Mouse (Mus musculus): Measurements from ENCODE around the gene Mau2. TPM values are rescaled to one million over a fixed set of nuclear protein-coding genes. Genes with fewer than 3 reads are reported as not detected.

The Mau2 gene
- total RNA-seq, 1 experiment from 2014 or later = 73.9 TPM

- DNase-seq = peak; percentile 57
These were observed 68.9 kb downstream of the Mau2 start for GRCm38 (mm10) chr8:69973442-69974161.

DNA sequence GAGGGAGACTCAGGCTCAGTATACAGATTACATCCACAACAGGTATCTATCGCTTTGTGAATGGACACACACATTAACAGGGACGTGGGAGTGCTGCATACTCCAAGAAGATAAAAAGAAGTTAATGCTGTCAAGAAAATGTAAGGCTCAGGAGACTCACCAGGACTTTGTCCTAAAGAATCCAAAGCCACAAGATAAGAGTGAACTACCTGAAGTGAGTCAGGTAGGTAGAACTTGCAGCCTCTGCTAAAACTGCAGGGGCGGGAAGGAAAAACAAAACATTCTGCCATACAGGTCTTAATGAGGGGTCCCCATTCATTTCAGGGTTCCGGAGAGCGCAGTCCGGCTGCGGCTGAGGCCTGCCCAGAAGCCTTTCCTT lies 69.5 kb downstream of the Mau2 start:
- DNase-seq = no peak

- no peak for DNase-seq
These were observed 71.7 kb downstream of the Mau2 start for GRCm38 (mm10) chr8:69970880-69971279.

- no peak for DNase-seq
These were observed 75.1 kb downstream of the Mau2 start for GRCm38 (mm10) chr8:69967291-69967933.

Other genes starting within 250 kb of the Mau2 start
- 13.4 and 18.2 TPM in 2 replicates for gene Gmip, start 234.1 kb downstream of the Mau2 start, total RNA-seq (2021)
- gene Lpar2, start 220.3 kb downstream of the Mau2 start, total RNA-seq (2021) = 1.7 and 2.1 TPM in 2 replicates
- 1.7 and 2.5 TPM in 2 replicates for gene Pbx4, start 210.2 kb downstream of the Mau2 start, total RNA-seq (2021)
- not detected in 2 replicates for gene Cilp2, start 155.0 kb downstream of the Mau2 start, total RNA-seq (2021)
- gene Tssk6, start 140.6 kb downstream of the Mau2 start, total RNA-seq (2021) = 0.24 TPM in 1 of 2 replicates, not detected in the other
- 158 TPM in 2 replicates for gene Ndufa13, start 140.2 kb downstream of the Mau2 start, total RNA-seq (2021)
- gene Yjefn3, start 140.0 kb downstream of the Mau2 start, total RNA-seq (2021) = 1.7 and 4.5 TPM in 2 replicates
- gene Gatad2a, start 46.4 kb downstream of the Mau2 start, total RNA-seq (2021) = 95.6 and 104 TPM in 2 replicates
- gene Sugp1, start 79 bp upstream of the Mau2 start, total RNA-seq (2021) = 30.8 and 37.0 TPM in 2 replicates
- gene Tm6sf2, start 30.2 kb upstream of the Mau2 start, total RNA-seq (2021) = 0.43 and 1.9 TPM in 2 replicates
- 0.12 and 0.43 TPM in 2 replicates for gene Hapln4, start 40.7 kb upstream of the Mau2 start, total RNA-seq (2021)
- gene Ncan, start 78.1 kb upstream of the Mau2 start, total RNA-seq (2021) = 0.29 and 0.30 TPM in 2 replicates
- gene Nr2c2ap, start 88.6 kb upstream of the Mau2 start, total RNA-seq (2021) = 21.1 and 21.3 TPM in 2 replicates
- 14.6 and 17.6 TPM in 2 replicates for gene Rfxank, start 96.4 kb upstream of the Mau2 start, total RNA-seq (2021)
- 70.3 and 71.8 TPM in 2 replicates for gene Borcs8, start 96.8 kb upstream of the Mau2 start, total RNA-seq (2021)
- gene Mef2b, start 97.0 kb upstream of the Mau2 start, total RNA-seq (2021) = 0.79 TPM in 1 of 2 replicates, not detected in the other
- 55.6 and 76.6 TPM in 2 replicates for gene Tmem161a, start 129.6 kb upstream of the Mau2 start, total RNA-seq (2021)
- 57.7 and 65.6 TPM in 2 replicates for gene Slc25a42, start 169.6 kb upstream of the Mau2 start, total RNA-seq (2021)
- 45.2 and 50.7 TPM in 2 replicates for gene Sugp2, start 191.5 kb upstream of the Mau2 start, total RNA-seq (2021)
- 11.3 and 20.8 TPM in 2 replicates for gene Armc6, start 191.7 kb upstream of the Mau2 start, total RNA-seq (2021)
- 20.2 and 23.0 TPM in 2 replicates for gene Homer3, start 240.1 kb upstream of the Mau2 start, total RNA-seq (2021)